Mouse (Mus musculus): ENCODE results near the gene Phf21a.

DNA sequence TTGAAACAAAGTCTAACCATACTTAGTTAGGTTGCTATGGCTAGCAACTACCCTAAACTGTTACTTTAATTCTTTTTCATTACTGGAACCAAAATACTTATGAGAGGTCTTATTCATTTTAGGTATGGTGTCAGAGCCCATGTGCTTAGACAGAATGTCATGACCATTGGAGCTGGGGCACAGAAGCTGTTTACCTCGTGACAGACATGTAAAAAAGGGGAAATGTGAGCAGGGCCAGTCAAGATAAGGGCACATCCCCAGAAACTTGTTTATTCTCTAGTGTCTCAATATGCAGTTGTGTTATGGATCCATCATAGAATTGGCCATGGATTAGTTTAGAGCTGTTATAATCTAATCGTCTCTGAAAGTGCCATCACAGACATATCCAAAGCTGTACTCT lies 157.6 kb downstream of the Phf21a start:
- no peak for TF ChIP-seq CTCF (conservative IDR thresholded peaks at IDR 0.05; ENCODE audit: low read length)
- no peak for TF ChIP-seq NANOG (IDR thresholded peaks at IDR 0.05; ENCODE audit: borderline replicate concordance, low read length)

All from E14TG2a.4 (cell line).